Mouse (Mus musculus) embryonic facial prominence, embryonic 14.5 days (tissue): Measurements from ENCODE around the gene Zfp101. TPM values are rescaled to one million over a fixed set of nuclear protein-coding genes. Genes with fewer than 3 reads are reported as not detected.

Experiments
- ATAC-seq: fragments of 200-750 bp; cut with Nextera tagmentation; 2 replicates; pipeline ENCODE4 v1.8.0; 2017; ENCODE audit warnings: low read depth, moderate number of reproducible peaks, moderate TSS enrichment
- DNase-seq: peaks from one replicate; pipeline ENCODE4 v3.0.0-alpha.2; 2015; ENCODE audit warnings: low spot score
- H3K27ac ChIP-seq: fragments of 300-500 bp; sonication (generic); replicated peaks from 2 replicates; pipeline ENCODE4 v1.5.1; 2014; ENCODE audit warnings: low read depth, mild to moderate bottlenecking, low read length, moderate library complexity
- H3K27me3 ChIP-seq: fragments of 300-500 bp; sonication (generic); replicated peaks from 2 replicates; pipeline ENCODE4 v1.6.1; 2014; ENCODE audit warnings: low read length; ENCODE audit not compliant: control insufficient read depth, insufficient read depth
- H3K36me3 ChIP-seq: fragments of 300-500 bp; sonication (generic); 2 replicates; pipeline ENCODE4 v1.6.1; 2014; ENCODE audit warnings: low read length, mixed read lengths; ENCODE audit not compliant: control insufficient read depth, insufficient read depth
- H3K4me1 ChIP-seq: fragments of 300-500 bp; sonication (generic); 2 replicates; pipeline ENCODE4 v1.6.1; 2014; ENCODE audit warnings: antibody characterized with exemption, low read length; ENCODE audit not compliant: control insufficient read depth, insufficient read depth
- H3K4me2 ChIP-seq: fragments of 300-500 bp; sonication (generic); 2 replicates; pipeline ENCODE4 v1.6.1; 2014; ENCODE audit warnings: low read depth, mild to moderate bottlenecking, low read length, moderate library complexity, mixed read lengths
- H3K4me3 ChIP-seq: fragments of 300-500 bp; sonication (generic); 2 replicates; pipeline ENCODE4 v1.5.1; 2014; ENCODE audit warnings: low read depth, mild to moderate bottlenecking, low read length
- H3K9ac ChIP-seq: fragments of 300-500 bp; sonication (generic); 2 replicates; pipeline ENCODE4 v1.6.1; 2014; ENCODE audit warnings: low read depth, mild to moderate bottlenecking, low read length, moderate library complexity, mixed read lengths
- H3K9me3 ChIP-seq: fragments of 300-500 bp; sonication (generic); 2 replicates; pipeline ENCODE4 v1.6.1; 2016; ENCODE audit warnings: low read length; ENCODE audit not compliant: control insufficient read depth
- WGBS: fragments of 180-500 bp; shearing (Covaris S2); extraction: QIAGEN DNeasy Blood & Tissue Kit; methylation state at CpG from one replicate; pipeline ENCODE4 v1.1.7; 2014; 5-methylcytosine and 5-hydroxymethylcytosine counted together
- polyA plus RNA-seq: library from polyadenylated mRNA; unstranded; fragments of >200 nt; fragmentation: Nextera tagmentation; extraction: Ambion mirVana; gene quantifications from 2 replicates; pipeline ENCODE4 v1.2.1, GENCODE M21; 2014

The Zfp101 gene
- polyA plus RNA-seq, 1 experiment from 2014 or later: 15.1 TPM

- Histone ChIP-seq H3K9me3 (no peaks in the 10 kb centered on the region), H3K36me3 (no peaks in the 10 kb centered on the region), H3K27me3 (no peaks in the 10 kb centered on the region), H3K27ac (peak within 1 kb of the TSS; percentile 83), H3K4me2 (peak within 1 kb of the TSS; percentile 62), H3K4me1 (peaks cover 4% of the 10 kb centered on the region; the same call in 1 of the 2 replicates), H3K4me3 (peak within 1 kb of the TSS; percentile 85), H3K9ac (peak within 1 kb of the TSS; percentile 88)
- DNase-seq (peak; percentile 96), ATAC-seq (peak; percentile 100)
- 5% methylated on average over 29 of the region's 47 CpGs for WGBS
Observed at GRCm38 (mm10) chr17:33358411-33359384, 35.7 kb downstream of the Zfp101 start, which contains the start of gene Zfp81. Gene Zfp81 (minus strand): TSS chr17:33358878.

- Histone ChIP-seq H3K4me3 (no peak overlapping the region), H3K4me1 (no peaks in the 10 kb centered on the region), H3K4me2 (no peak overlapping the region), H3K27me3 (no peaks in the 10 kb centered on the region), H3K9me3 (peaks cover 33% of the 10 kb centered on the region), H3K9ac (no peak overlapping the region), H3K36me3 (no peaks in the 10 kb centered on the region), H3K27ac (no peak overlapping the region)
- no peak for ATAC-seq
- 100% methylated on average over 1 of the region's 1 CpGs for WGBS
- no peak for DNase-seq
Observed at GRCm38 (mm10) chr17:33352981-33353380, 41.5 kb downstream of the Zfp101 start.

Other genes starting within 250 kb of the Zfp101 start
- gene Olfr55, start 226.2 kb downstream of the Zfp101 start, polyA plus RNA-seq: not detected in 2 replicates
- gene Olfr239, start 203.3 kb downstream of the Zfp101 start, polyA plus RNA-seq: 0.09 TPM in 1 of 2 replicates, not detected in the other
- gene Olfr1564, start 173.0 kb downstream of the Zfp101 start, polyA plus RNA-seq: not detected in 2 replicates
- 15.9 and 18.4 TPM in 2 replicates for gene Zfp955a, start 139.5 kb downstream of the Zfp101 start, polyA plus RNA-seq
- 0.03 TPM in 1 of 2 replicates, not detected in the other for gene Olfr63, start 130.0 kb downstream of the Zfp101 start, polyA plus RNA-seq
- gene Zfp955b, start 105.1 kb downstream of the Zfp101 start, polyA plus RNA-seq: 9.9 and 11.5 TPM in 2 replicates
- gene Zfp81, start 35.8 kb downstream of the Zfp101 start, polyA plus RNA-seq: 13.1 and 14.5 TPM in 2 replicates
- gene Actl9, start 38.3 kb upstream of the Zfp101 start, polyA plus RNA-seq: not detected in 2 replicates
- 64.3 and 77.0 TPM in 2 replicates for gene Adamts10, start 129.6 kb upstream of the Zfp101 start, polyA plus RNA-seq
- 4.1 and 5.8 TPM in 2 replicates for gene Myo1f, start 161.1 kb upstream of the Zfp101 start, polyA plus RNA-seq
- 51.9 and 66.6 TPM in 2 replicates for gene Zfp414, start 234.4 kb upstream of the Zfp101 start, polyA plus RNA-seq
- gene Pram1, start 243.4 kb upstream of the Zfp101 start, polyA plus RNA-seq: 1.1 TPM in 2 replicates